Mouse (Mus musculus) brain, embryonic 14.5 days (tissue): ENCODE results near the gene Mcu.

Experiments used
- CTCF ChIP-seq: fragments of 200-500 bp; IDR thresholded peaks from 2 replicates; pipeline ENCODE4 v1.5.1; 2012; ENCODE audit warnings: inconsistent platforms, mild to moderate bottlenecking, moderate library complexity, borderline replicate concordance; ENCODE audit not compliant: insufficient read depth, insufficient read length; ENCODE audit errors: extremely low read depth
- POLR2A ChIP-seq: fragments of 200-500 bp; IDR thresholded peaks from 2 replicates; pipeline ENCODE4 v1.6.1; 2012; ENCODE audit warnings: mild to moderate bottlenecking, inconsistent platforms, borderline replicate concordance; ENCODE audit not compliant: poor library complexity, insufficient read depth, insufficient read length, severe bottlenecking; ENCODE audit errors: extremely low read depth

GRCm38 (mm10) chr10:59527819-59528218, 88.7 kb downstream of the Mcu start:
- TF ChIP-seq CTCF (no peak), POLR2A (no peak)
